Mouse (Mus musculus) limb, embryonic 14.5 days (tissue): ENCODE measurements around the gene Sec24d. TPM values are rescaled to one million over a fixed set of nuclear protein-coding genes. Genes with fewer than 3 reads are reported as not detected.

Experiments used
- ATAC-seq: fragments of 200-750 bp; cut with Nextera tagmentation; 2 replicates; pipeline ENCODE4 v1.8.0; 2017; ENCODE audit warnings: low read depth, moderate number of reproducible peaks, moderate TSS enrichment; ENCODE audit not compliant: low FRiP score
- DNase-seq: peaks from one replicate; pipeline ENCODE4 v3.0.0-alpha.2; 2015; ENCODE audit warnings: low spot score
- H3K27ac ChIP-seq: fragments of 300-500 bp; sonication (generic); replicated peaks from 2 replicates; pipeline ENCODE4 v1.5.1; 2014; ENCODE audit warnings: low read depth, mild to moderate bottlenecking, low read length, moderate library complexity, mixed read lengths
- H3K27me3 ChIP-seq: fragments of 300-500 bp; sonication (generic); 2 replicates; pipeline ENCODE4 v1.6.1; 2014; ENCODE audit warnings: low read length, mixed read lengths; ENCODE audit not compliant: control insufficient read depth, insufficient read depth
- H3K36me3 ChIP-seq: fragments of 300-500 bp; sonication (generic); 2 replicates; pipeline ENCODE4 v1.6.1; 2014; ENCODE audit warnings: mild to moderate bottlenecking, low read length, moderate library complexity, mixed read lengths; ENCODE audit not compliant: control insufficient read depth, insufficient read depth
- H3K4me1 ChIP-seq: fragments of 300-500 bp; sonication (generic); 2 replicates; pipeline ENCODE4 v1.6.1; 2014; ENCODE audit warnings: antibody characterized with exemption, low read length, mixed read lengths; ENCODE audit not compliant: control insufficient read depth, insufficient read depth
- H3K4me2 ChIP-seq: fragments of 300-500 bp; sonication (generic); replicated peaks from 2 replicates; pipeline ENCODE4 v1.6.1; 2014; ENCODE audit warnings: low read depth, mild to moderate bottlenecking, low read length, moderate library complexity; ENCODE audit not compliant: severe bottlenecking
- H3K4me3 ChIP-seq: fragments of 300-500 bp; sonication (generic); replicated peaks from 2 replicates; pipeline ENCODE4 v1.5.1; 2014; ENCODE audit warnings: low read length
- H3K9ac ChIP-seq: fragments of 300-500 bp; sonication (generic); 2 replicates; pipeline ENCODE4 v1.6.1; 2014; ENCODE audit warnings: mild to moderate bottlenecking, low read depth, low read length, moderate library complexity; ENCODE audit not compliant: severe bottlenecking
- H3K9me3 ChIP-seq: fragments of 300-500 bp; sonication (generic); 2 replicates; pipeline ENCODE4 v1.6.1; 2016; ENCODE audit warnings: low read length; ENCODE audit not compliant: control insufficient read depth
- POLR2A ChIP-seq: fragments of 200-500 bp; IDR thresholded peaks from 2 replicates; pipeline ENCODE4 v1.8.0; 2012; ENCODE audit warnings: inconsistent platforms, mild to moderate bottlenecking, moderate library complexity, borderline replicate concordance; ENCODE audit not compliant: insufficient read depth, insufficient read length; ENCODE audit errors: extremely low read depth
- WGBS: fragments of 180-500 bp; shearing (Covaris S2); extraction: QIAGEN DNeasy Blood & Tissue Kit; methylation state at CpG from one replicate; pipeline ENCODE4 v1.1.7; 2014; 5-methylcytosine and 5-hydroxymethylcytosine counted together
- polyA plus RNA-seq, 2 experiments: library from polyadenylated mRNA; depleted of rRNA in 1 of 2; stranded (reverse) in 1 of 2; unstranded in 1 of 2; fragments of >200 nt; fragmentation: Nextera tagmentation in 1 of 2; extraction: Ambion mirVana in 1 of 2; gene quantifications; 2 replicates each; pipeline versions ENCODE4 v1.2.1 to v1.2.3; 2012 to 2014

The Sec24d gene
- polyA plus RNA-seq, 2 experiments = 97.5 to 110 TPM

DNA sequence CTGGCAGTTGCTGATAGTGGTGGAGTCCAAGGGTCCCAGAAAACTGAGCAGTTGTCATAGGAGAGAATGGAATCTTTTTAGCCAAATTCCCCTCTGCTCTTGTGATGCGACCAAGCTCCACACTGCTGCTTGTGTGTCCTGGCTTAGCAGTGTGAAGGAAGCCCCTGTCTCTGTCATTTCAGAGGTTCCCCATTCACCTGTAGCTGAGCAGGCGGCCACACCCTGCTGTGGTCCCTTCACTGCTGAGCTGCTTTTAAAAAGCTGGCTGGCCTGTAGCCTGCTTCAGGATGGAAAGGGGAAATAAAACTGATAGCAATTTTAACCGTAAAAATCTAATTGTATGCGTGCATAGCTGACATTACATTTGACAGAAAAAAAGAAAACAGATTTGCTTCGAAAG lies 69.7 kb downstream of the Sec24d start:
- Histone ChIP-seq H3K27me3 (no peaks in the 10 kb centered on the region), H3K4me3 (no peak overlapping the region), H3K4me2 (no peak overlapping the region), H3K9ac (no peak overlapping the region), H3K9me3 (no peaks in the 10 kb centered on the region), H3K4me1 (peaks cover 15% of the 10 kb centered on the region), H3K27ac (no peak overlapping the region), H3K36me3 (peaks cover 31% of the 10 kb centered on the region; the same call in 1 of the 2 replicates)
- 77% methylated on average over 5 of the region's 5 CpGs for WGBS
- DNase-seq (no peak), ATAC-seq (no peak)
- no peak for TF ChIP-seq POLR2A

- Histone ChIP-seq H3K27ac (no peak overlapping the region), H3K4me1 (peaks cover 12% of the 10 kb centered on the region), H3K4me3 (no peak overlapping the region), H3K36me3 (peaks cover 32% of the 10 kb centered on the region; the same call in 1 of the 2 replicates), H3K4me2 (no peak overlapping the region), H3K9ac (no peak overlapping the region), H3K27me3 (no peaks in the 10 kb centered on the region), H3K9me3 (no peaks in the 10 kb centered on the region)
- TF ChIP-seq POLR2A = no peak
- DNase-seq = no peak
- 65% methylated on average over 6 of the region's 6 CpGs for WGBS
- no peak for ATAC-seq
Measured at GRCm38 (mm10) chr3:123337853-123338252, 70.6 kb downstream of the Sec24d start.

DNA sequence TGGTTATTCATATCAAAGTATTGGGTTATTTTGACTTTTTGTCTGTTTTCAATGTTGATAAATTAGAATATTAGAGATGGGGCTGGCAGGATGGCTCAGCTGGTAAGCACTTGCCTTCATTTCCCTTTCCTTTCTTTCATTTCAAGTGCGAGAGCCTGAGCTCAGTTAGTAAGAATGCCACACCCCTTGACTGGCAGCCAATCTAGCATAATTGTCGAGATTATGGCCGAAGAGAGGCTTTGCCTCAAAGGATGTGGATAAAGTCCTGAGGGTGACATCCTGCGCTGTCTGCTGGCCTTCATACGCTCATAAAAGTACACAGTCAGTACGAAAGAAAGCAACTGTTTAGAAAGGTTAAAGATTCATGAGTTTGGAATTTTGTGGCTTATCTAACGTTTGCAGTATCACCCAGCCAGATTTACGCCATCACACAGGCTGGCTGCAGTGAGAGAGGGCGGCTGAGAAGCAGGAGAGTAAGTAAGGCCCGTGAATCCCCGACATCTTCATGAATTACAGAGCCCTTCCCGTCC lies 71.5 kb downstream of the Sec24d start:
- Histone ChIP-seq H3K9ac (no peak overlapping the region), H3K9me3 (no peaks in the 10 kb centered on the region), H3K27ac (no peak overlapping the region), H3K27me3 (no peaks in the 10 kb centered on the region), H3K4me1 (peaks cover 12% of the 10 kb centered on the region; the same call in 1 of the 2 replicates), H3K4me3 (no peak overlapping the region), H3K36me3 (peaks cover 35% of the 10 kb centered on the region; the same call in 1 of the 2 replicates), H3K4me2 (no peak overlapping the region)
- ATAC-seq = no peak
- no peak for TF ChIP-seq POLR2A
- no peak for DNase-seq
- WGBS = 65% methylated on average over 12 of the region's 12 CpGs

DNA sequence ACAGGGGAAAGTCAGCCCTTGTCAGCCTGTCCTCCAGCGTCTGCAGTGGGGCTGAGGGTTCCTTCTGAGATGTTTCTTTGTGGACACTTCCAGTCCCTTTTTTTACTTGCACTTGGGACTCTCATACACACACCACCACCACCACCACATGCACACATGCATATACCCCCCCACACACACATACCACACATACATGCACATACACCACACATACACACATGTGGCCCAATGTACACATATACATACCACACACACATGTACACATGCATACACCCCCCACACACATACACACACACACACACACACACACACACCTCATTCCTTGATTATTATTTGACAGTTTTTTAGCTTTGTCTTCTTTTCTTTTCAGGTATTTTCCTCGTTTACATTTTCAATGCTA lies 73.8 kb downstream of the Sec24d start:
- Histone ChIP-seq H3K27ac (no peak overlapping the region), H3K4me1 (no peaks in the 10 kb centered on the region), H3K27me3 (no peaks in the 10 kb centered on the region), H3K4me2 (no peak overlapping the region), H3K4me3 (no peak overlapping the region), H3K36me3 (peaks cover 55% of the 10 kb centered on the region), H3K9ac (no peak overlapping the region), H3K9me3 (no peaks in the 10 kb centered on the region)
- no peak for TF ChIP-seq POLR2A
- ATAC-seq (no peak), DNase-seq (no peak)
- WGBS = 72% methylated on average over 2 of the region's 2 CpGs

DNA sequence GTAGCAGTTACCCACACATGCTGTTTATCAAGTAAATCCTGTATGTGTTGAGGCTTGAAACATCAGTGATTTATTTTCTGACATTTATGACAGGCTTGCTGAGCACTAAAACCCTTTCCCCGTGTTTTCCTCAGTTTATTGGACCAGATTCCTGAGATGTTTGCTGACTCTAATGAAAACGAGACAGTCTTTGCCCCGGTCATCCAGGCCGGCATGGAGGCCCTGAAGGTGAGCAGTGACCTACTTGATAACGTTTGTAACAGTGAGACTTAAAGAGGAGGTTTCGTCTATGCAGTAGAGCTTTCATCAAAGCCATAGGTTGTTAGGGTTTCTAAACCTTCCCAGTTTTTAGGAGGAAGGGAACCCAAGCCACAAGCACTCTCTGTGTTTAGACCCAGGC lies 76.4 kb downstream of the Sec24d start:
- ATAC-seq (no peak), DNase-seq (no peak)
- WGBS = 15% methylated on average over 6 of the region's 6 CpGs
- H3K4me1 ChIP-seq = no peaks in the 10 kb centered on the region
- H3K9ac ChIP-seq = no peak overlapping the region
- no peaks in the 10 kb centered on the region for H3K27me3 ChIP-seq
- H3K36me3 ChIP-seq = peaks cover 50% of the 10 kb centered on the region
- H3K4me2 ChIP-seq = no peak overlapping the region
- no peak overlapping the region for H3K4me3 ChIP-seq
- no peak overlapping the region for H3K27ac ChIP-seq
- no peak for TF ChIP-seq POLR2A
- no peaks in the 10 kb centered on the region for H3K9me3 ChIP-seq
